Mouse (Mus musculus) embryonic fibroblast, embryonic 13.5 days (primary cell): ENCODE measurements at regions not wholly inside any gene's neighbourhood (a gene's known extent, or its start where the extent isn't known, plus 50 kb on each side); places are given as distances from the start of the nearest gene placed in this dataset.

Experiments used
- H3K27ac ChIP-seq: 2 replicates; pipeline ENCODE4 v1.5.1; 2012; ENCODE audit warnings: low read length, control low read depth, inconsistent platforms; ENCODE audit not compliant: insufficient read depth
- H3K4me1 ChIP-seq: 2 replicates; pipeline ENCODE4 v1.6.1; 2011; ENCODE audit warnings: low read length; ENCODE audit not compliant: control insufficient read depth, insufficient read depth
- H3K4me3 ChIP-seq: 2 replicates; pipeline ENCODE4 v1.5.1; 2011; ENCODE audit warnings: mild to moderate bottlenecking, control low read depth, low read length; ENCODE audit not compliant: insufficient read depth
- CTCF ChIP-seq: IDR thresholded peaks from 2 replicates; pipeline ENCODE4 v1.5.1; 2011; ENCODE audit warnings: mild to moderate bottlenecking, control low read depth, low read length, moderate library complexity, borderline replicate concordance; ENCODE audit not compliant: insufficient read depth
- POLR2A ChIP-seq: IDR thresholded peaks from 2 replicates; pipeline ENCODE4 v1.6.1; 2011; ENCODE audit warnings: low read depth, mild to moderate bottlenecking, control low read depth, low read length, moderate library complexity

DNA sequence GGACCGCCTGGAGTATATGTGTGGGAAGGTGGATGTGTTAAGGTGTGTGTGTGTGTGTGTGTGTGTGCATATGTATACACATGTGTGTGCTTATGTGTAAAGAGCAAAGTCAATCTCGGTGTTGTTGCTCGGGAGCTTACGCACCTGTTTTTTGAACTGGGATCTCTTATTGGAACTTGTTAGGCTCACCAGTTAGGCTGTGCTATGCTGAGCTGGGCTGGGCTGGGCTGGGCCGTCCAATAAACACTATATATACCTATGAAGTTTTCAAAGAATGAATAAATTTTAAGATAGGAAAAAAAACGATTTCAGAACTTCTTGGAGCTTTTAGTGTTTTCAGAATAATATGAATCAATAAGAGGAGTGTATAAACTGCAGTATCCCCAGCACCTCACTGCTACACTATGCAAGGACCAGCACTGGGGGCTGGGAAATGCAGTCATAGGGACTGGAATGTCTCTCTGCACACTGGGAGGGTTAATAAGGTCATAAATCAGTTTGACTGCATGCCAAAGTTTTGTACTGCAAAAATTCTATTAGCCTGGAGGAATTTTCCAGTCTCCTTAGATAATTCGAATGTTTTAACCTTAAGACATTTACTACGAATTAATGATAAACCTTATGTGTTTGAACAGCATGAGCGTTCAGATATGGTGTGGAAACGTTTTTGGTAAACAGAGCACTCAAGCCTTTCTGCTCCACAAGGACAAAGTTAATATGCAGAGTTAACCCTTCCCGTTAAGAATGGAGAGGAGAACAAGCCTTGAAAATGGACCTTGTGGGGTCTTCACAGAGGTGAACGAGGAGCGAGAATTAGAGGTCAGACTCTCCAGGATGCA, 250.9 kb upstream of the Prkd1 start:
- no peaks in the 10 kb centered on the region; the same call in 1 of the 2 replicates for H3K4me1 ChIP-seq
- no peak overlapping the region for H3K27ac ChIP-seq
- TF ChIP-seq CTCF (no peak), POLR2A (no peak)
- no peak overlapping the region for H3K4me3 ChIP-seq

DNA sequence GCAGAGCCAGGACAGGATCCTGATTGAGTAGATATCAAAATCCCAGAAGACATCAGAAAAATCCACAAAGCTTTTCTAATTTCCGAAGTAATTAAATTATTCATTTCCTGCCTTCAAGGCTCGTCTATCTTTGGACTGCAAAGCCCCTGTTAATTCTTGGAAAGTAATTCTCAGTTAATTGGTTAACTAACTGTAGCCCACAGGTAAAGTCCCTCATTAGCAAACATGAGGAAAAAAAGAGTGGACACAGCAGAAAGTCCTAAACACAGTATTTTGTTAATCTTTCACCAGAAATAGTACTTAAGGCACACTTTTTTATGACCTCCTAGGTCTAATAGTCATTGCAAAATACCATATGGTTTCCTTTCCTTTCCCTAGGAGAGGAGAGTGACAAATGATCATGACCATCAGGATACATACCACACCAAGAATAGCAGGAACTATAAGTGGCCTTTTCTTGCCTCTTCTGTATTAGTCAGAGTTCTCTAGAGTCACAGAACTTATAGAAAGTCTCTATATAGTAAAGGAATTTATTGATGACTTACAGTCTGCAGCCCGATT, 248.8 kb upstream of the Prkd1 start:
- H3K4me3 ChIP-seq: no peak overlapping the region
- TF ChIP-seq CTCF: no peak
- no peak for TF ChIP-seq POLR2A
- H3K4me1 ChIP-seq: no peaks in the 10 kb centered on the region; the same call in 1 of the 2 replicates
- no peak overlapping the region for H3K27ac ChIP-seq

DNA sequence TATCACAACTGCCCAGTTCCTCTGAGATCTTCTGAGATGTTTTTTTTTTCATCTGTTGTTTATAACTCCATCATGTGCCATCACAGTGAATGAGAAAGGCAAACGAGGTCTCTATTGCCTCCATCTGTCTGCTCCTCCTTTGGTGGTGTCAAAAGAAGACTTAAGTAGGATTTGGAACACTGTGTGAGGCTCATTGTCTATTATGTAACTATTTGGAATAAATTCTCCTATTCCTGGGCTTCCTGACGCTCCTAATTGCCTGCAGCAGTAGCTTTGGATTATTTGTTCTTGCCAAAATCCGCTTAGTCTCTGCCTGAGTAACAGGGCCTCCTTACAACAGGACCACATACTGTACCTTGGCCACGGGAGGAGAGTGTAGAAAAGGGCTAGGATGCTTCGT, 244.7 kb upstream of the Prkd1 start:
- Histone ChIP-seq H3K4me3 (no peak overlapping the region), H3K27ac (no peak overlapping the region), H3K4me1 (no peaks in the 10 kb centered on the region)
- TF ChIP-seq CTCF (no peak), POLR2A (no peak)

DNA sequence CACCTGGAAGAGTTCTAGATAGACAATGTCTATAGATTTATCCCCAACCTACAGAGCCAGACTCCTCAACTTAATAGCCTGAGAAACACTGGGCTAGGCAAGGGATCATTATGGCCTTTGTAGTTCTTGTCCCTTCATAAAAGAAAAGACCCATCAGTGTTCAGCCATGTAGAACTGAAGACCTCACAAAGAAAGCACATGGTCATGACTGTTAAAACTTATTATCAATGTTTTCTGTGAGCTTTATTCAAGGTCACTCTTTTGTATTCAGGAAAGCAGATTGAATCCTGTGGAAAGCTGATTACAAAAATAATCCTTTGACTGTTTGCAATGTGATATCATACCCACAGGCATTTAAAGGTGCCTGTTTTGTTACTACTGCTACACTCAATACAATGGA, 226.9 kb upstream of the Prkd1 start:
- H3K4me3 ChIP-seq: no peak overlapping the region
- TF ChIP-seq CTCF (no peak), POLR2A (no peak)
- no peaks in the 10 kb centered on the region for H3K4me1 ChIP-seq
- no peak overlapping the region for H3K27ac ChIP-seq

DNA sequence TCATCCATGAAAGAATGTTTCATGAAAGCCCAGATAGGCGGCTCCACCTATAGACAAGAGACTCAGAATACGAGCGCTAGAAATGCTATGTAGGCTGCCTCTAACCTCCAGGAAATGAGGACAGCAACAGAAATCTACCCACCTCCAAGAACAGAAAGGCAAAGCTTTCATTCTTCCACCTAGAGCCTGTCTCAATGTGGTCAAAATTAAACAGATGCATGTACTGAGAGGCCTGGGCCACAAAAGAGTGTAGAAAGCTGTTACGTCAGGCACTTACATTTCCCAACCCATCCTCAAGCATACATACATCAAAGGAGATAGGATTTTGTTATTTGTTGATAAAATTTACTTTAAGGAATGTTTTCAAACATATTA, 225.1 kb upstream of the Prkd1 start:
- Histone ChIP-seq H3K4me3 (no peak overlapping the region), H3K4me1 (no peaks in the 10 kb centered on the region), H3K27ac (no peak overlapping the region)
- TF ChIP-seq POLR2A (no peak), CTCF (no peak)

DNA sequence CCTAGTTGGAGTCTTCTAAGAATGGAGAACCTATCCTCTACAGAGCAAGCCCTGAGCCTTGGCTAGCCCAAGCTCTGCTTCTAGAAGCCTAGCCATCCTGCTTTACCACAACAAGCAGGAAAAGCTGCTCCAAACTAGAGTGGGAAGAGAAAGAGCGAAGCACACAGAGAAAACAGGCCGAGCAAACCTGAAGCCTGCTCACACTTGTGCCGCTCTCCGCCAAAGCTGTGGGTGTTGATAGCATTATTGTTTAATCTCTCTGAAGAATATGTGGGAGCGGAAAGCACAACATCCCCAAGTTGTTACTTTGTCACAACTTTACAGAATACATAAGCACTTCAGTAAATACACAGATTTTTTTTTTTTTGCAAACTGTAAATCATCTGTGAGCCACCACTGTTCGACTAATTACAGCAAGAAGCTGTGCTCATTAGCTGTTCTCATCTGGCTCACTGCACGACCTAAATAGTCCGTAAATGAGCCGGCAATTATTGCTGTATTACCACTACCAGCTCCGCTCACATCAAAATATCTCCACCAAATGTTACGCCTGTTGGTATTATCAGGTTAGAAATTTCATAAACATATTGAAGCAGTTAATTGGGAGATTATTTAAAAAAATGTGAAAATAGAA, 224.6 kb upstream of the Prkd1 start:
- Histone ChIP-seq H3K27ac (no peak overlapping the region), H3K4me3 (no peak overlapping the region), H3K4me1 (no peaks in the 10 kb centered on the region)
- TF ChIP-seq POLR2A (no peak), CTCF (no peak)

DNA sequence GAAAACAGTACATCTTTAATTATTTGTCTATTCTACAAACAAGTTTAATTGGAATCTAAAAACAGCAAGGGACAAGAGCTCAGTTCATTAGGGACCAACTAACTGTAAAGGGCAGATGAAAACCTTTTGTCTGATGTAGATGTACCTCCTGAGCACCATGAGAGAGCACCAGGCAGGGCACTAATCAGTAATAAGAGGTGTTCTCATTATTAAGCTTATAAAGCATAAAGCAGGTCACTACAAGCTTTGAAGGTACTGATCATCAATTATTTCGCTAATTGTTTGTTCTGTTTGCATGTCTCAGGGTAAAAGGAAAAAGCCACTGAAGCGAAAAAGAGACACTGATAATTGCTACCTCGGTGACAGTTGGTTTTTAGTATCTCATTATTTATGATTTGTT, 202.7 kb upstream of the Prkd1 start:
- Histone ChIP-seq H3K27ac (no peak overlapping the region), H3K4me3 (no peak overlapping the region), H3K4me1 (no peaks in the 10 kb centered on the region)
- TF ChIP-seq CTCF: no peak
- no peak for TF ChIP-seq POLR2A

DNA sequence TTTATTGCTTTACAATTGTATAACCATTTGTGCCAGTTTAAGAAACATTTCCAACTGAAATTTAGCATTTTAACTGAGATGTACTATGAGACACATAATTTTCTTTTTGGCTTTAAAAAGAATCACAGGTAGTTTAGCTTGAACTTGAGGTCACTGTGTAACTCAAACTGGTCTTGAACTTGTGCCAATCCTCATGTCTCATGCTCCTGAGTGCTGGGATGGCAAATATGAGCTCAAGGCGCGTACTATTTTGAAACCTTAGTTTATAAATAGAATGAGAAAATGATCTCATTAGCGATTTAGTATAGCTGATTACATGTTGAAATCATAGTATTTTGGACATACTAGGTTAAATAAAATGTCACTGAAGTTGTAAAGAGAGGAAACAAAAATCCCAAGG, 199.1 kb upstream of the Prkd1 start:
- no peak overlapping the region for H3K27ac ChIP-seq
- H3K4me1 ChIP-seq: no peaks in the 10 kb centered on the region
- TF ChIP-seq POLR2A: no peak
- TF ChIP-seq CTCF: no peak
- H3K4me3 ChIP-seq: no peak overlapping the region

DNA sequence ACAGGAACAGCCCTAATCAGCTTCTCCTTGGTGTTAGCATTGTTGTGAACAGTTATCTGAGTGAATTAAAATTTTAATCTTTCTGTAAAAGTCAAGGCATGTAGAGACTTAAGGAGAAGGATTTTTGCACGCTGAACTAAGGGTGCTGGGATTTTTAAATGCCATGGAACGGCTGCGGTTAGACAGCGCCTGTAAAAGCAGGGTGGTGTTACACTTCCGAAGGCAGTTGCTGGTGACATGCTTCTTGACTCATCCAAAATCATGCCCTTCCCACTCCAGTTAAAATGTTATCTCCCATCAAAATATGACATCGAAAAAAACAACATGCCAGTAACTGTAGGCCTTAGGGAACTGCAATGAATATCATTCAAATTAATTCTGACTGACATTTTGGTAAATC, 193.8 kb upstream of the Prkd1 start:
- no peak overlapping the region for H3K27ac ChIP-seq
- TF ChIP-seq CTCF: no peak
- TF ChIP-seq POLR2A: no peak
- H3K4me3 ChIP-seq: no peak overlapping the region
- H3K4me1 ChIP-seq: no peaks in the 10 kb centered on the region

DNA sequence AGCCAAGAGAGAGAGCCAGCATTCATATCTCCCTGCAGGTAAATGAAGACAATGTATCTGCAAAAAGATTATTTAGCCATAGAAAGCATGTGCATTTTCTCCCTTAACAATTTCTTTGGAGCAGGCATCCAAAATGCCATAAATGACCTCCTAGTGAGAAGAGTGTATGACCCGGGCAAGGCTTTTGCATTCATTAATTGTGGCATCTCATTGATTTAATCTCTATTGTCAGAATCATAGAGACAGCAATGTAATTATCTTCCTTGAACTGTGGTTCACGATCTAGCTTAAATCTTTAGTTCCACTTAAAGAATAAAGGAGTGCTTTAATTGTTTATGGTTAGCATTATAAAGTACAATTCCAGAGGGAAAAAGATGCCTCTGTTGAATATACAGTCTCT, 190.5 kb upstream of the Prkd1 start:
- TF ChIP-seq CTCF (no peak), POLR2A (no peak)
- H3K27ac ChIP-seq: no peak overlapping the region
- no peak overlapping the region for H3K4me3 ChIP-seq
- no peaks in the 10 kb centered on the region for H3K4me1 ChIP-seq
